Mouse (Mus musculus) small intestine, adult 2 months (tissue): Measurements from ENCODE around the gene Olfr1387.
"Not testable (repeated sequence)": the region's sequence is repeated elsewhere in the genome, so short reads cannot be mapped to it uniquely, and the experiment has no call there.

ENCODE experiments used
- CTCF ChIP-seq: fragments of 200-500 bp; IDR thresholded peaks from 2 replicates; pipeline ENCODE4 v1.5.1; 2012; ENCODE audit warnings: low read depth, mild to moderate bottlenecking, control low read depth, inconsistent platforms, low read length, moderate library complexity, mixed read lengths; ENCODE audit not compliant: insufficient replicate concordance, insufficient read length; ENCODE audit errors: extremely low read depth
- POLR2A ChIP-seq: fragments of 200-500 bp; IDR thresholded peaks from 2 replicates; pipeline ENCODE4 v1.6.1; 2012; ENCODE audit warnings: low read depth, mild to moderate bottlenecking, control low read depth, inconsistent platforms, low read length, moderate library complexity

- not testable (repeated sequence) for TF ChIP-seq POLR2A, CTCF
Observed at GRCm38 (mm10) chr11:49464746-49465145, 9.6 kb downstream of the Olfr1387 start, which contains the start of gene Olfr1386.
